Mouse (Mus musculus) lung, postnatal 10 days (tissue): ENCODE measurements around the gene Hsd17b11.
A peak's percentile ranks its signal among the peaks of the same experiment; 100 is the strongest.
"Not testable (repeated sequence)": the region's sequence is repeated elsewhere in the genome, so short reads cannot be mapped to it uniquely, and the experiment has no call there.

Source experiments
- DNase-seq: peaks from one replicate; pipeline ENCODE4 v3.0.0; 2021

The Hsd17b11 gene

DNA sequence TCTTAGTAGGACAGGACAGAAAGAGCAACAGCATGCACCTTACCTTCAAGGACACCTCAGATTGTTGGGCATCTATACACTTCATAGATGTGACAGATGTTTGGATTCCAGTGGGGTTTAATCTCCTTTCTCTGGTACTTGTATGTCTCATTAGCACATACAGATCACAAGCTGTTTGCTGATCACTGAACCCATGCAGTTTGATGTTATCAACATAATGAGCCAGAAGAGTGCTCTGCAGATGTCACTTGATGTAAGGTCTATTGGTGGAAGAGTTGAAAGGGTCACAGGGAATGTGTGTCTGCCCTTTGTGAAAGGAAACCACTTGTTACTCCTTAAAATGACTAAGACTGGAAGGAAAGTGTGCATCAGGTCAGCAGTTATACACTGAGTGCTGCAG is 13.3 kb upstream of the Hsd17b11 start:
- DNase-seq, result no peak

DNA sequence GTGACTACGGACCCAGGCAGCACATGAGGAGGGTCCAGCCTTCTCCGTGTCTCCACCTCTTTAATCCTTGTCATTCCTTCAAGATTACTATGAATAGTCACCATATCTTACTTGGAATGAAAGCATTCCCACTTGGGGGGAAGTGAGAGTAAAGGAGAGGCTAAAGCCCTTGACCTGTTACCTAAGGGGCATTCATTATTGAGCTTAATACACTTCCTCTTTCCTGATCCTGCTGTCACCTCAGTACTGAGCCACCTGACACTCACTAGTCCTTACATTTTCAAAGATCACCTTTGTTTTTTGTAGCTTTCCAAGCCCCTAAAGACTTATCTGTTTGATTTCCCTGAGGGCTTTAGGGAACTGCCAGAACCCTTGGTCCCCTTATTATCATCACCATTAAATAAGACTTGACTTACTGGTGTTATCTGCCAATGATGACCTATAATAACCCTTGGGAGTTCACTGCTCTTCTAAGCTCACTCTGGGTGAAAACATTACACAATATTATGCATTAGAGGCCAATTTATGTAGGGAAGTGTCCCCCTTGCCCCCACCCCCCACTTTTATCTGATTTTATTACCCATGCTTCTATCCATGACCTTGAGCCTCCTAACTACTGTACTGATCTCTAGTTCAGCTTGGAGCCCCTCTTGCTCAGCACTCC is 10.8 kb upstream of the Hsd17b11 start:
- DNase-seq, result no peak

DNA sequence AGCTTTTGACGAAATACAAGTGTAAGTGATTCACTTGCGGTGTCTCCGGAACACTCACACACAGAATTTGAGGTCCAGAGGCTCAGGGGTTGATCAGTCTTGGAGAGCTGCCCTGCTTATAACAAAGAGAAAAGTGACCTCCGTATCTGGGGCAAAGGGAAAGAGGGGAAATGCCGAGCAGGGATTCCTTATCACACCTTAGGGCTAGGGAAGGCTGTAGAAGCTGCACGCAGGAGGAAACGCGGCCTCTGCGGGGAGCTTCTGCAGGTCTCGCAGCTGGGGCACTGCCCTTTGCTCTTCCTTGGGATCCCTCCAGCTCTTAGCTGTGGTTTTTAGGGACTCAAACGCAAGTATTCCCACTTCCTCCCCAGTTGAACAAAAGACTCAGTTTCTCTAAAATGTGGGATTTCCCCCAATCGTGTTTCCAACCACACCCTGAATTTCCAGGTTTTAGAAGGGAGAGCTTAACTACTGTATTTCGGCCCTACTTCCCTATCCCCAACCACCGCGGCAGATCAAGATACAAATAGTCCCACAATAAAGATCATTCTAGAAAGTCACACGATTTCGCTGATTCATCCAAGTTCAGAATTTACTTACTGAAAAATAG is 3.6 kb upstream of the Hsd17b11 start:
- DNase-seq, result no peak

DNA sequence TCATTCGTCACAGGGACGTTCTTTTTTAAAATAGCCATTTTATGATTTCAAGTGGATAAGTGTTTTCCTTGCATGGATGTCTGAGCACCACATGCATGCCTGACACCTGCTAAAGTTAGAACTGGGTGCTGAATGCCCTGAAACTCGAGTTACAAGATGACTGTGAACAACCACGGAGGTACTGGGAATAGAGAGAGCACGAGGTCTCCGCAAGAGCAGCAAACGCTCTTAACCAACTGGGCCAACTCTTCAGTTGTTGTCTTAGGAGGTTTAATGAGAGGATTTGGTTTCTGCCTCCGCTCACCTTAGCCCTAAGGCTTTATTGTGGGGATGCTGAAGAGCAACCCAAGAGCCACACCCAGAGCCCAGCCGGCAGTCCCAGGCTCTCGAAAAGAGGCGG is 3.0 kb upstream of the Hsd17b11 start:
- DNase-seq, result no peak

DNA sequence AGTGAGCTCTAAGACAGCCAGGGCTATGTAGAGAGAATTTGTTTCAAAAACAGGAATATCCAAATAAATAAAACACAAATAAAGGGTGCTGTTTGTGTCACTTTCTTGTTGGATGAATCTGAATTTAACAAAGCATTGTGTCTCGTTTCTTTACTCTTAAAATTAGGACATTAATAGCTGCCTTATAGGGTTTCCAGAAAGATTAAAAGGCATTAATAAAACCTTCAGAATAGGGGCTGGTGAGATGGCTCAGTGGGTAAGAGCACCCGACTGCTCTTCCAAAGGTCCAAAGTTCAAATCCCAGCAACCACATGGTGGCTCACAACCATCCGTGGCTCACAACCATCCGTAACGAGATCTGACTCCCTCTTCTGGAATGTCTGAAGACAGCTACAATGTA is 2.5 kb upstream of the Hsd17b11 start:
- DNase-seq, result not testable (repeated sequence)

DNA sequence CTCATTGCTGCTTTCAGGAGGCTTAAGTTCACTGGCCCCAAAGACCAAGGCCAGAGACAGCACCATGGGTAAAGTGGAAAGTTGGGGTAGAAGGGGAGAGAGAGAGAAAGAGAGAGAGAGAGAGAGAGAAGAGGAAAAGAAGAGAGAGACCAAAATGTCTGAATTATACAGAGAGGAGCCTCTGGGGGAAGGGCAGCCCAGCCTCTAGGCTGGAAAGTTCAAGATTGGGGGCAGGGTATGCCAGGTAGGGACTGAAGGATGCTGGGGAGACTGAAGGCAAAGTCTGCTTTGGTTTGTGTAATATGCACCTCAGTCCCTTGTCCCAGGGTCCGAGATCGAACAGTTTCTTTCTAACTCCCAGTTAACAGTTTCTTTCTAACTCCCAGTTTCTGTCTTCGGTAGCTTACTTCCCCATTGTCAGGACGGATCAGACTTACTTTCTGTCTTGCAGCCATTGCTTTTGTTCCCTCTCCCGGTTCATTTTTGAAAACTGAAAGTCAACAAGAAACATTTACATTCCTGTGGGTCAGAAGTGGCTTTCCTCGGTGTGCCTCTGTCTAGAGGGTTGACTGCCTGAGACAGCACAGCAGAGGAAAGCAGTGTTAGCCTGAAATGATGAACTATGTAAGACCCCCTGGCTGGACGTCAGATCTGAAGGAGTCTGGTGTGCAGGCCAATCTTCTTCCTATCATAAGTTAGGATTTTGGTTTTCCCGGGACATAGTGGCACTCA is 1.7 kb upstream of the Hsd17b11 start:
- DNase-seq, result no peak

DNA sequence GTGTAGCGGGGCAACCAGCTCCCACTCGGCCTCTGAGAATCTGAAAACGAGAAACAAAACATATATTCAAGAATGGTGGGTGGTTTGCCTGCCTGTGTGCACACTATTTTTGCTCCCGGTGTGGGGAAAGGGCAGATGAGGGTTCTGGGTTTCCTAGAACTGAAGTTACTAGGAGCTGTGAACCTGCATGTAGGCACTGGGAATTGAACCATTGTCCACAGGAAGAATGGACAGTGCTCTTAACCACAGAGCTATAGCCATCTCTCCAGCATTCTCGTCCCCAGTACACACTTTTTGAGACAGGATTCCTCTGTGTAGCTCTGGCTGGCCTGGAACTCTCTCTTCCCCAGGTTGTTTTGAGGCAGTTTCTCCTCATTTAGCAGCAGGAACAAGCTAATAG is 839 bp upstream of the Hsd17b11 start:
- DNase-seq, result no peak

DNA sequence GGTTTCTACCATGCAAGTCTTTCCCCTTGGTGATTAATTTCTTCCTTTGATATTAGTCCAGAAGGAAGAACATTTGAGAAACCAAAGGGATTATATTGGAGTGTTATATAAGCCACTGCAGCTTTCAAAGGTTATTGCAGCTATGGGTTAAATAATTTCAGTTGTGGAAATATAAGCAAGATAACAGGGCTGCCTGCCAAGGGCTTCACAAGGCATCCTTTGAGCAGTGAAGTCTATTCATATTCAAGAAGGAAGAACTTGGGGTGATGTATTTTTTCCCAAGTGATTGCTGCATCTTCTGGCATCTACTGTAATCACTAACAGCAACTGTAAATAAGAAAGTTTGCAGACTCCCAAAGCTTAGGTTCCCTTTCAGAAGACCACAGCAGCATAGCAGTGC is 10.3 kb downstream of the Hsd17b11 start:
- DNase-seq, result no peak

DNA sequence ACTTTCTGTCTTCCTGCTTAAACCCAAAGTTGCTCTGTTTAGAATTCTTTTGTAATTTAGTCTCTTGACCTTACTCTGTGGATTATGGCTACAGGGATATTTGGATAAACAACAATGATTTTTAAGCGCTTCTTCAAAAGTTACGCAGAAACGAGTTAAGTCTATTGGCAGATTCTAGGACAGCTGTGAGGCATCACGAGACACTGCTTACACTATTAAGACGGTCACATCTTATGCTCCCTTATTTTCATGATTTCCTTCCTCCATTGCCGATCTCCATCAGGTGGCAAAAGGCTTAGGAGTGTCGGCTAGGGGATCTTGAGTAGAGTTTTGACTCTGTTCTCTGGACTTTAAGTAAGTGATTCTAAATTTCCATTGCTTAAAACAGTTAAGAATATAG is 11.5 kb downstream of the Hsd17b11 start:
- peak; percentile 42 for DNase-seq

DNA sequence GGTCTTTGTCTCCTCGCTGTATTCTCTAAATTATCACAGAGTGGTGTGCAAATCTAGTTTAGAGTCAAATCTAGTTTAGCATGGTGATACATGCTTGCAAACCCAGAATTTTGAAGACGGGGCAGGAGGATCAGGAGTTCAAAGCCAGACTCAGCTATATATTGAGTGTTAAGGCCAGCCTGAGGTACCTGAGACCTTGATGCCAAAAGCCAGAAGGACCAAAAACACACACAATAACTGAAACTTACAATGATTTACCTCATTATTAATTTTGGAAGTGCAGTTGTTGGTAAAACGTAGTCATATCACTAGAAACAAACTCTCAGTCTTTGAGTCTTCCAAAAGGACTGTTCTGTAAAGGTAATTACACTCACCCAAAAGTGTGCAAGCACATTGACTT is 12.3 kb downstream of the Hsd17b11 start:
- DNase-seq, result no peak

DNA sequence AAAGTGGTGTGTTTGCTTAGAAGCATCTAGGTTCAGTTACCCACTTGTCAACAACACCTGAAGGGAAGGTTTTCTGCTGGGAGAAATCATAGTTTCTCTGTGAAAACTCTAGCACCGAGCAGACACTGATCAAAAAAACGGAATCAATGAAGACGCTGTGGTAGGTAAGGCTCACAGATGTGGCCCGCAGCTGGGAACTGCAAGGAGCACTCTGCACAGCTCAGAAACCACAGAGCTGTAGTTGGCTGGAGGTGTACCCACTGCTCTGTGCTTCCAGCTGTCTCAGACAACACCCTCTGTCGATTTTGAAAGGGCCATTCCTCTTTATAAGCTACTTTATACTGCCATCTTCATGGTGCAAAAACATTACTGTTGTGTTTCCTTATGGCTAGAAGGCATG is 13.9 kb downstream of the Hsd17b11 start:
- DNase-seq, result no peak

DNA sequence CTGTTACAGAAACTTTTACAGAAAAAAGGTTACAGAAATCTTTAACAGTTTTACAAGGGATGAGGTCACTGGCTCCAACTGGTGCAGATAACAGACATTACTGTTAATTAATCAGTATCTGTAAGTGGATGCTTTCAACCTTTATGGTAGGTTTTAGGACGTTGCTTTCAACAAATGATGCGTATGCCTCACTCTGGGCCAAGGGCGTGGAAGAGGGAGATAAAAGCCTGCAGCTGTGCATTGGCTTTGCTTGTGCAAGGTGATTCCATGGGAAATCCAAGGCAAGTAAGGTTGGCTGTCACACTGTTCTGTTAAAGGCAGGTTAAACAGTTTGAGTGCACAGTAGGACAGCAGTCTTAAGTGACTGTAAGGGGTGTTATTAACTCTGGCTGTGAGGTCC is 14.9 kb downstream of the Hsd17b11 start:
- DNase-seq, result no peak

DNA sequence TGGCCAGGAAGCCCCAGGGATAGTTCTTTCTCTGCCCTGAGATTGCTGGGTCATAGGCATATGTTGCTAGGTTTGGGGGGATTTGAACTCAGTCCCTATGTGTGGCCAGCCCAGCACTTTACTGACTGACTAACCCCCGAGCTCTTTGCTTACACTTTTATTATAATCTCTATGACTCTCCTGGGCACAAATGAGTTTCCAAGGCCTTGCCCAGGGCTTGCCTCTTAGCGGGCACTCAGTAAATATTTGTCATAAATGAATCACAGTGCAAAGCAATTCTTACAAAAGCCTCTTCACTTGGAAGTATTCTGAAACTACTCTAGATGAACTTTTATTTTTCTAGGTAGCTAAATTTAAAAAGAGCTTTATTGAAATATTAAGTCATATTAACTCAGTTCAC is 17.8 kb downstream of the Hsd17b11 start:
- peak; percentile 28 for DNase-seq

DNA sequence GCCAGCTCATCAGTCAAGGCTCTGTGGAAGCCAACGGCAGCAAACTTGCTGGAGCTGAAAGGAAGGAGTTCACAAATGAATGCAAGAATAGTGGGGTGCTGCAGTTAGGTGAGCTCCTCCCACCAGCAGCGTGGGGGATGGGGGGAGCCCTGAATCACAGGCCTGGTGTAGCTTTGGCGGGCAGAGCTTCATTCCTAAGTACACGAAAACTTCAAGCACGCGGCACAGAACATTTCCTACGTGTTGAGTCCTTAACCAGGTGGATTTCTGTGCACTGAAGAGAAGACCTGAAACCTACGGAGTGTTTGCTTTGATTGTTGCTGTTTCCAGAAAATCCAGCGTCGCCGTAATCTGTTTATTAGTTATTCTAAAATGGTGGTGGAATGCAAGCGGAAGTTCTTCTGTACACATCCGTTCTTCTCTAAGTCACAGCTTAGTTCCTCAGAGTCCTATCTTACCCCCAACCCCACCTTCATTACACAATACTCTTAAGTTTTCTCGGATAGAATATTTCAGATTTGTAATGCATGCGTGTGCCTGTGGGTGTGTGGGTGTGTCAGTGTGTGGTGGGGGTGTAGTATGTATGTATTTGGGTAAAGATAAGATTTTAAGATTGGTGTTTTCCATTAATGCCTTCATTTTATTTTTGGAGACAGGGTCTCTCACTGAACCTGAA is 18.3 kb downstream of the Hsd17b11 start:
- peak; percentile 24 for DNase-seq

DNA sequence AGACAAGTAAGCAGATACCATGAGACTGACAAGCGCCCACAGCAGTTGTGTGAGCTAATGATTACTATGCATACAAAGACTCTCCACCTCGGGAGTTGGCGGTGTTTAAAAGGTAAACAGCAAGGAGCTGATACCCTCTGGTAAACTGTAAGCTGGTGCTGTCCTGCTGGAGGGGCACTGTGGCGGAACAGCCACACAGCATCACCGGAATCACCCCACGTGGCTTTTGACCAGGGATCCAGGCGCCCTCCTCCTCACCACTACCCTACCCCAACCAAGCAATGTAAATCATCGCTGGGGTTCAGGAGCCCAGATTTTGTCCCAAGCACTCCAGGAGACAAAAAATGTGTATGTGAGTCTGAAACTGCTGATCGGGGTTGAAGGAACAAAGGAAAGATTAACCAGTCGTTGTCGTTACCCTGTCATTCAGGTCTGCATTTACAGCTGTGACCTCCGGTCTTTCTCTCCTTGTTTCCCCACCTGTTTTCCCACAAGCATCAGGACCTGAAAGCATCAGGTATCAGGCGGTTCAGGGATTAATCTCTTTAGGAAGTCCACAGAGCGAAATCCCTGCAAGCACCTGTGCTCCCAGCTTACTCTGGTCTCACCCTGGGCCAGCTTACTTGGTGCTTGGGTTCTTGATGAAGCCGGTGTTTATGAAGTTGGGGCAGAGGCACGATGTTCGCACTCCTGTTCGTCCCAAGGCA is 19.0 kb downstream of the Hsd17b11 start:
- DNase-seq, result no peak

DNA sequence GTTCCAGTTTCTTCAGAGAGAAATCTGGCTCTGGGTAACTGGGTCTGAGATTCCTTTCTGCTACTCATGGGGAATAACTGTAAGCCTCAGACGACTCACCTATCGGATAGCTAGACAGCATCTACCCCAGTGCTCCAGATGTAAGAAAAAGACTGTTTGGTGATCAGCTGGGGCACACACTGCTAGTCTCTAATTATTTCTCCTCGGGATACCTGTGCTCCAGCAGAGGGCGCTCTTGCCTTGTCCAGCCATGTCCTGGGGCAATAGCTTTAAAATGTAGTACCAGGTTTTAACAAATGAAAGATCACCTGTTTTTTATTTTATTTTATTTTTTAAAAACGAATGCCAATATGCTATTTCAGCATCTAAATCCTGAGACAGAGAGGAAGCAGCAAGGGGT is 22.0 kb downstream of the Hsd17b11 start:
- DNase-seq, result peak; percentile 85

DNA sequence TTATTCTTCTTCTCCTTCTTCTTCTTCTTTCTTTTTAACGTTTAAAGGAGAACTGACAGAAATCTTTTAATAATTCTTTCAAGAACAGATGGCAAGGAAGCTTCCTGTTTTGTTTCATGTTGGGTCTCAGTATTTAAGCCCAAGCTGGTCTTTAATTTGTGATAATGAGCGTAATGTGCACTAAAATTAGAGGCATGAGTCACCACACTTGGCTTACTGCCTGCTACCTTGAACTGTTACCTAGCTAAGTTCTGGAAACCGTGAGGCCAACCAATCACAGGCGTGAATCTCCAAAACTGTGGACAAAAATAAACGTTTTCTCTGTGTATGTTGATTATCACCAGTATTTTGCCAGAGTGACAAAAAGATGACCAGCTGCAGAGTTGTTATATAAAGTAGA is 23.0 kb downstream of the Hsd17b11 start:
- DNase-seq, result no peak

DNA sequence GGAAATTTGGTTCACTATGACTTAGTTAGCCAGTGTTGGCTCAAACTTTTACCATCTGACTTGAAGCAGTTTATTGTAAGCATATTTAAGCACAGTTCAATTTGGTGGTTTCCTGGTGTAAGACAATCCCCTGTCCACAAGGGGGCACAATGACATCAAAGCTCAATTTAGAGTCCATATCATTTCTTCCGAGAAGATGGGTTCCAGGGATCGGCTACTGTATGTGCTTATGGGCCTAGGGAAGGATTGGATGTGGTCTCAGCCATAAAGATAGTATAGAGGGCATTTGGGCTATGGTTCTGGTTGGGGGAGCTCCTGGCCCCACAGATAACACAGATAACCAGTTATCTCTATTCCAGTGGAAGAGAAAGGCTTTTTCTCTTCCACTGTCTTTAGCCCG is 26.5 kb downstream of the Hsd17b11 start:
- peak; percentile 31 for DNase-seq

DNA sequence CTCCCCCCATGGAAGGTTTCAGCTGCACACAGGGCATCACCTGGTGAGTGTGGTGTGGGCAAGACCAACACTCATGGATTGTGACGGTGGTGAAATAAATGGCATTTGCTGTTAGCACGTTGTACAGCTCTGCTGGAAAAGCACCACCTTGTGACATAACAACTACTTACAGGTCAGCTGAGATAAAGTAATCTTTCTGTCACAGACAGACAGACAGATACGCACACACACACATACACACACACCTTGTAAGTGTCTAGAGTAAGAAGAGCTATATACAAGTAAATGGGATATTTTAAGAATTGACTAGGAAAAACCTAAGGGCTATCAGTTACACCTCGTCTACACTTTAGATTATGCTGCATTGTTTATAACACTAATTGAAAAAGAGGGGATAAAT is 27.1 kb downstream of the Hsd17b11 start:
- no peak for DNase-seq

DNA sequence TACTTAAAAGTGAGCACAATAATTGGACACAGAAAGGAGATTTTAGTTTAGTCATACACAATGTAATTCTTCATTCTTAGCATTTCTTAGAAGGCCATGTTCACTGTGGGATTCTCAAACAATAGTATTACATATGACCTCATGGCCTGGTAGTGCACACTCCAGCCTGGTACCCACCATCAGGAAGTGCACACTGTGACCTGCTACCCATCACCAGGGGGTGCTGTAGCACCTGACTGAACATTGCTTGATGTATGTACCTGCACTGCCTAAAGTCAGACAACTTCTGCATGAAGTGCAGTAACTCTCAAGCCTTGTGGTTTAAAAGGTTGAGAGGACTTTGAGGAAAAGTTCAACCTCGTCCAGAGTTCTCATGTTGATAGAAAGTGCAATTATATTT is 28.1 kb downstream of the Hsd17b11 start:
- no peak for DNase-seq

DNA sequence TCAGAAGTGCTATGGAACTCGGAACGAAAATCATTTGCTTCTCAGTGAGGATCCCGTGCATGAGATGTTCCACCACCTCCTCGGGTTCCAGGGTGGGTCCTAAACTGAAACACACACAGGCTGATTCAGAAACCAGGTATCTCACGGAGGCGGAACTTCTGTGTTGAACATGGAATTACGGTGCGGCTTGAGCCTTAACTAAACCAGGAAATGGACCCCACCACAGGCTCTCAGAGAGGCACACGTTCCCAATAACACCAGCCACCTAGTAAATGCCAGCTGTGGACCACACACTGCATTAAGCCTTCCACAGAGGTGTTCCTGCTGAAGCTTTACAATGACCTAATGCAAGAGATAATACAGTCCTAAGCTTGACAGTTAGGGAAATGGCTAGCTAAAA is 28.9 kb downstream of the Hsd17b11 start:
- DNase-seq, result no peak

DNA sequence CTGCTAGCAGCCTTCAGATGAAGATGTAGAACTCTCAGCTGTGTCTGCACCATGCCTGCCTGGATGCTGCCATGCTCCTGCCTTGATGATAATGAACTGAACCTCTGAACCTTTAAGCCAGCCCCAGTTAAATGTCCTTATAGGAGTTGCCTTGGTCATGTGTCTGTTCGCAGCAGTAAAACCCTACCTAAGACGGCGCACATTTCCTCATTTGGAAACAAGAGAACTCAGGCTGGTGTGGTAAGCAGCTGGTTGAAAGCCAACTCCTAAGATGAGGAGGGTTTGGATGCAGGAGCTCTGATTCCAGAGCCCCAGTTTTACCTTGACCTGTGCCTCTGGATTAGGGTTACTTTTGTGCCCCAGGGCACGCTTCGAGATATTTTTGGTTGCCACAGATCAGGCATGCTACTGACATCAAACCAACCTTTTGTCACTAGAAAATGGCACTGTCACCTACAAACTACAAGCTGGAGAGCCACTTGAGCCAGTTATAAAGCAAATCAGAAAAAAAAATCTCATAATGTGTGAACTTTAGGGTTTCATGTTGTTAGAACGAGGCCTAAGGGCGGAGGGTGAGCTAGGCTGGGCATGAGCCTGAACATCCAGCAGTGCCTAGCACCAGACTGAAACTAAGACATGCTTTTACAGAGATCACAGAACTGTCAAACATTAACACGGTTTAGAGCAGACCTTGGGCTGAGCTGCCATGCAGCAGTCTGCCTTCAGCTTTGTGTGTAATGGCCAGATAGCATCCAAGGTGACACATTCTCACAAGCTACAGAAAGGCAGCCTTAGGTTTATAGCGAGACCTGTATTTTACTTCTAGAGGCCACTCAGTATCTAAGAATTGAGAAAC is 40.8 kb downstream of the Hsd17b11 start:
- DNase-seq, result no peak
